Mouse (Mus musculus) CH12.LX (cell line): Measurements from ENCODE around the gene Atp2b2.

ENCODE experiments used
- CTCF ChIP-seq, 2 experiments: IDR thresholded peaks in 1 of 2; conservative IDR thresholded peaks in 1 of 2; 2 replicates each; pipeline ENCODE4 v1.5.1; 2011 to 2012; ENCODE audit warnings: low read depth in 2 of 2, low read length in 2 of 2, improper control_type of control experiment in 1 of 2, inconsistent platforms in 1 of 2, mild to moderate bottlenecking in 1 of 2, moderate library complexity in 1 of 2
- EP300 ChIP-seq: IDR thresholded peaks from 2 replicates; pipeline ENCODE4 v1.6.1; 2011; ENCODE audit warnings: low read length, improper control_type of control experiment
- MAZ ChIP-seq: IDR thresholded peaks from 2 replicates; pipeline ENCODE4 v1.6.1; 2012; ENCODE audit warnings: low read depth, mild to moderate bottlenecking, inconsistent platforms, low read length, improper control_type of control experiment, moderate library complexity
- PAX5 ChIP-seq: IDR thresholded peaks from 2 replicates; pipeline ENCODE4 v1.6.1; 2012; ENCODE audit warnings: low read length, inconsistent platforms, mixed read lengths
- SMC3 ChIP-seq: IDR thresholded peaks from 2 replicates; pipeline ENCODE4 v1.6.1; 2011; ENCODE audit warnings: low read depth, low read length, improper control_type of control experiment

GRCm38 (mm10) chr6:114087106-114087505 lies 44.7 kb upstream of the Atp2b2 start:
- TF ChIP-seq PAX5 (no peak), CTCF (conservative IDR thresholded peaks at IDR 0.05 in 1 of 2, IDR thresholded peaks at IDR 0.05 in 1 of 2; ENCODE audit: low read depth in 2 of 2, low read length in 2 of 2) (no peak), MAZ (no peak), EP300 (no peak), SMC3 (no peak)
